Mouse (Mus musculus): ENCODE measurements around the gene Wfdc17. TPM values are rescaled to one million over a fixed set of nuclear protein-coding genes. Genes with fewer than 3 reads are reported as not detected.

Gene Wfdc17
- polyA plus RNA-seq, 1 experiment from 2014 or later, result 2.7 TPM

DNA sequence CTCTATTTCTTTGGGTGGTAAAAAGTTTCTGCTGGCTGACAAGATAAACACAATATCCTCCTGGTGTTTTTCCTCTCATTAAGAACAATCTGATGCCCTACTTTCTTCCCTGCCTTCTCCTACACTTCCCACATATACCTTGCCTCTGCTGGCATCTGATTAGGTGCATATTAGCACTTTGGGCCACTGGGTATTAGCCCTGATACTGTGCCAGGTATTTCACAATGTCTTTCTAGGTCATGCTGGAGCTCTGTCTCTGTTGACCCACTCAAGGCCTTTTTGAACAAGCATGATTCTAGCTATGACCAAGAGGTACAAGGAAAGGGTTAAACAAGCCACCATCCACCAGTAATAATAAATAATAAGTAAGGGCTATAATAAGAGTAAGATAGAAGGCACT, 32.0 kb upstream of the Wfdc17 start:
- no peak overlapping the region for H3K27ac ChIP-seq (replicated peaks)
- H3K36me3 ChIP-seq (ENCODE audit: control insufficient read depth, insufficient read depth, low read length), result no peaks in the 10 kb centered on the region
- H3K4me1 ChIP-seq (replicated peaks; ENCODE audit: control insufficient read depth, insufficient read depth), result no peaks in the 10 kb centered on the region
- H3K27me3 ChIP-seq (ENCODE audit: control insufficient read depth, insufficient read depth, low read length), result no peaks in the 10 kb centered on the region
- TF ChIP-seq EP300 (optimal IDR thresholded peaks at IDR 0.05) (no peak), CTCF (IDR thresholded peaks at IDR 0.05; ENCODE audit: low read depth) (no peak)
- no peaks in the 10 kb centered on the region for H3K9me3 ChIP-seq (ENCODE audit: control insufficient read depth, low read length)
- DNase-seq (ENCODE audit: low spot score) (no peak), ATAC-seq (ENCODE audit: low FRiP score, low TSS enrichment) (no peak)
- no peak overlapping the region for H3K9ac ChIP-seq (ENCODE audit: low read length)
- H3K4me2 ChIP-seq (replicated peaks; ENCODE audit: low read depth), result no peak overlapping the region
- no peak overlapping the region for H3K4me3 ChIP-seq (ENCODE audit: low read depth, low read length)

DNA sequence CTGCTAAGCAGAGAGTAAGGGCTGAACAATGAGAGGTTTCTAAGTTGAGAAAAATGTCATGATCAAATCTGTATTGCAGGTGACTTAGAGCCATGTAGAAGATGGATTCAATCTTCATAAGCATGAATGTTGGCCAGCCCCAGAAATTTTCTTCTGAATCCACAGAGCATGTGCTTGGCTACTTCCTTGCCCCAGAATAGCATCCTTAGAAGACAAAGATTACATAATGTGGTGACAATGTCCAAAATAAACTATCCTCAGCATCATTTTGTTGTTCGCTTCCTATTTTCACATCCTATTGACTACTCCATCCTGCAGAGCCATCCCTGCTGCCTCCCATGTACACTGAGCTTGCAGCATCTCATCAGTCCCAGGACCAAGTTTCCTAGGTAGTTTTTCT, 28.1 kb upstream of the Wfdc17 start:
- no peak for ATAC-seq (ENCODE audit: low FRiP score, low TSS enrichment)
- WGBS, result 81% methylated on average over 1 of the region's 1 CpGs
- H3K9ac ChIP-seq (ENCODE audit: low read length), result no peak overlapping the region

DNA sequence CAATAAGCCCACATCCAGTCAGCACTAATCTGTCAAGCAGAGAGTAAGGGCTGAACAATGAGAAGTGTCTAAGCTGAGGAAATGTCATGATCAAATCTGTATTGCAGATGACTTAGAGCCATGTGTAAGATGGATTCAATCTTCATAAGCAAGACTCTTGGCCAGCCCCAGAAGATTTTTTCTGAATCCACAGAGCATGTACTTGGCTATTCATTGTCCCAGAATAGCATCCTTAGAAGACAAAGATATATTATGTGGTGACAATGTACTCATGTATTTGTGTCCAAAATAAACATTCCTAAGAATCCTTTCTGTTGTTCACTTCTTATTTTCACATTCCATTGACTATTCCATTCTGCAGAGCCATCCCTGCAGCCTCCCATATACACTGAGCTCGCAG, 13.9 kb upstream of the Wfdc17 start:
- Histone ChIP-seq H3K4me3 (ENCODE audit: low read depth, low read length) (no peak overlapping the region), H3K4me1 (replicated peaks; ENCODE audit: control insufficient read depth, insufficient read depth) (no peaks in the 10 kb centered on the region), H3K4me2 (replicated peaks; ENCODE audit: low read depth) (no peak overlapping the region), H3K9me3 (ENCODE audit: control insufficient read depth, low read length) (no peaks in the 10 kb centered on the region), H3K9ac (ENCODE audit: low read length) (no peak overlapping the region), H3K27me3 (ENCODE audit: control insufficient read depth, insufficient read depth, low read length) (no peaks in the 10 kb centered on the region), H3K27ac (replicated peaks) (no peak overlapping the region), H3K36me3 (ENCODE audit: control insufficient read depth, insufficient read depth, low read length) (no peaks in the 10 kb centered on the region)
- DNase-seq (ENCODE audit: low spot score) (no peak), ATAC-seq (ENCODE audit: low FRiP score, low TSS enrichment) (no peak)
- WGBS, result 65% methylated on average over 1 of the region's 1 CpGs
- no peak for TF ChIP-seq EP300 (optimal IDR thresholded peaks at IDR 0.05)
- no peak for TF ChIP-seq CTCF (IDR thresholded peaks at IDR 0.05; ENCODE audit: low read depth)

More for the DNA sequence above, 28.1 kb upstream of the Wfdc17 start:
- H3K27me3 ChIP-seq (ENCODE audit: control insufficient read depth, insufficient read depth, low read length), result no peaks in the 10 kb centered on the region
- H3K9me3 ChIP-seq (ENCODE audit: control insufficient read depth, low read length), result no peaks in the 10 kb centered on the region
- DNase-seq (ENCODE audit: low spot score), result no peak
- TF ChIP-seq EP300 (optimal IDR thresholded peaks at IDR 0.05), result no peak
- no peak for TF ChIP-seq CTCF (IDR thresholded peaks at IDR 0.05; ENCODE audit: low read depth)
- H3K36me3 ChIP-seq (ENCODE audit: control insufficient read depth, insufficient read depth, low read length), result no peaks in the 10 kb centered on the region
- H3K4me3 ChIP-seq (ENCODE audit: low read depth, low read length), result no peak overlapping the region
- H3K27ac ChIP-seq (replicated peaks), result no peak overlapping the region
- no peaks in the 10 kb centered on the region for H3K4me1 ChIP-seq (replicated peaks; ENCODE audit: control insufficient read depth, insufficient read depth)
- no peak overlapping the region for H3K4me2 ChIP-seq (replicated peaks; ENCODE audit: low read depth)

DNA sequence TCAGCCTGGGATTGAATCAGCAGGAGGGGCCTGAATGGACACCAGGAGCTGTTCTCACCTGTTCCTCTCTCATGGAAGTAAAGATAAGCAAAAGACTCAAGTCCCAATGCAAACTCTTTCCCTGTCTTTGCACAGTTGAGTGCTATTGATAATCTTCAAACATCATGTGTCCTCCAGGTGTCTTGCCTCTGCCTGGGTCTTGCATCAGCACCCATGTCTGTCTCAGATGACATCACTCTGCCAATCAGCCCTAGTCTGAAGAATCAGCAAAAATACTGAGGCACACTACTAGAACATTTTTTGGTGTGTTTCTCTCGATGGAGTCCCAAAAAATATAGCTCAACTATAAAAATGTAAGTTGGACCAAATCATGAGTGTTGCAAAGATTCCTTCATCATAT, 11.8 kb upstream of the Wfdc17 start:
- no peak overlapping the region for H3K4me3 ChIP-seq (ENCODE audit: low read depth, low read length)
- no peaks in the 10 kb centered on the region for H3K9me3 ChIP-seq (ENCODE audit: control insufficient read depth, low read length)
- DNase-seq (ENCODE audit: low spot score) (no peak), ATAC-seq (ENCODE audit: low FRiP score, low TSS enrichment) (no peak; the same call in 1 of the 2 replicates)
- H3K27me3 ChIP-seq (ENCODE audit: control insufficient read depth, insufficient read depth, low read length), result no peaks in the 10 kb centered on the region
- H3K36me3 ChIP-seq (ENCODE audit: control insufficient read depth, insufficient read depth, low read length), result no peaks in the 10 kb centered on the region
- TF ChIP-seq EP300 (optimal IDR thresholded peaks at IDR 0.05) (no peak), CTCF (IDR thresholded peaks at IDR 0.05; ENCODE audit: low read depth) (no peak)
- H3K9ac ChIP-seq (ENCODE audit: low read length), result no peak overlapping the region
- no peak overlapping the region for H3K4me2 ChIP-seq (replicated peaks; ENCODE audit: low read depth)
- WGBS, result 73% methylated on average over 1 of the region's 1 CpGs
- no peak overlapping the region for H3K27ac ChIP-seq (replicated peaks)
- H3K4me1 ChIP-seq (replicated peaks; ENCODE audit: control insufficient read depth, insufficient read depth), result no peaks in the 10 kb centered on the region

DNA sequence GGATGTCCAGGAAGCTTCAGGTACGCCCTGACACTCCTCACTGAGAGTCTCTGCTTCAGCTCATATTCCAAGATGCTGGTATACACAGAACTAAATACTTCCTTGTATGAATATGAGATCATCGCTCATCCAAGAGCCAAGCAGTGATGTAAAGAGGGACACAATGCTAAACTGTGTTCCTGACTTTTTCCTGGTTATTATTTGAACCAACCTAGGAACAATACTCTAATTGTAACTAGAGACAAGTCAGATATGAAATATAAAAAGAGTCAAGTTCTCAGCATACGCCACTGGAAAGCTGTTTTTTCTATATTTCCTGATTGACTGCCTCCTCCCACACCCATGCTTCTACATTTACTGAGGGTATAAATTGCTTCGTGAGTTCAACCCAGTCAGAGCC, 4.9 kb downstream of the Wfdc17 start, which contains the start of gene Wfdc18:
Gene Wfdc18, plus strand, starts transcription at position 301 of the 400 bp plus-strand sequence.
- Histone ChIP-seq H3K27ac (replicated peaks) (no peak within 1 kb of the TSS), H3K9ac (ENCODE audit: low read length) (no peak within 1 kb of the TSS), H3K9me3 (ENCODE audit: control insufficient read depth, low read length) (no peaks in the 10 kb centered on the region), H3K27me3 (ENCODE audit: control insufficient read depth, insufficient read depth, low read length) (no peaks in the 10 kb centered on the region), H3K4me2 (replicated peaks; ENCODE audit: low read depth) (no peak within 1 kb of the TSS), H3K4me3 (ENCODE audit: low read depth, low read length) (no peak within 1 kb of the TSS), H3K36me3 (ENCODE audit: control insufficient read depth, insufficient read depth, low read length) (no peaks in the 10 kb centered on the region), H3K4me1 (replicated peaks; ENCODE audit: control insufficient read depth, insufficient read depth) (no peaks in the 10 kb centered on the region)
- TF ChIP-seq EP300 (optimal IDR thresholded peaks at IDR 0.05) (no peak), CTCF (IDR thresholded peaks at IDR 0.05; ENCODE audit: low read depth) (no peak)
- WGBS, result 58% methylated on average over 4 of the region's 4 CpGs
- DNase-seq (ENCODE audit: low spot score), result no peak
- ATAC-seq (ENCODE audit: low FRiP score, low TSS enrichment), result no peak

DNA sequence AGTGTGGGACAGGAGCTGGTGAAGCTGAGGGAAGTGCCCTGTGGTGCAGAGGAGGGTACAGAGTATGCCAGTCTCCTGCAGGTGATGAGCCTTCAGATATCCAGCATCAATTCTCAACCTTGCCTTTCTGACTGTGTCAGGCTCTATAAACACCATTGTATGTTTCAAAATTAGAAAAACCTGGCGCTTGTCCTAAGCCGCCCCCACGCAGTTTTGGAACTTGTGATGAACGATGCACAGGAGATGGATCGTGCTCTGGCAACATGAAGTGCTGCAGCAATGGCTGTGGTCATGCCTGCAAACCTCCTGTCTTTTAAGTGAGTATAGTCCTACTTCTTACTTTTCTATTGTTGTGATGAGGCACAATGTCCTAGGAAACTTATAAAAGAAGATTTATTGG, 5.9 kb downstream of the Wfdc17 start:
- H3K27me3 ChIP-seq (ENCODE audit: control insufficient read depth, insufficient read depth, low read length), result no peaks in the 10 kb centered on the region
- no peaks in the 10 kb centered on the region for H3K9me3 ChIP-seq (ENCODE audit: control insufficient read depth, low read length)
- no peaks in the 10 kb centered on the region for H3K4me1 ChIP-seq (replicated peaks; ENCODE audit: control insufficient read depth, insufficient read depth)
- TF ChIP-seq EP300 (optimal IDR thresholded peaks at IDR 0.05), result no peak
- TF ChIP-seq CTCF (IDR thresholded peaks at IDR 0.05; ENCODE audit: low read depth), result no peak
- 85% methylated on average over 5 of the region's 5 CpGs for WGBS
- H3K4me2 ChIP-seq (replicated peaks; ENCODE audit: low read depth), result no peak overlapping the region
- no peak for ATAC-seq (ENCODE audit: low FRiP score, low TSS enrichment)
- no peak for DNase-seq (ENCODE audit: low spot score)
- no peak overlapping the region for H3K4me3 ChIP-seq (ENCODE audit: low read depth, low read length)
- H3K27ac ChIP-seq (replicated peaks), result no peak overlapping the region
- no peak overlapping the region for H3K9ac ChIP-seq (ENCODE audit: low read length)
- no peaks in the 10 kb centered on the region for H3K36me3 ChIP-seq (ENCODE audit: control insufficient read depth, insufficient read depth, low read length)
